In genomic region chr10:115012316-115012715, GRCm38 (mm10) we compare ENCODE assay signal across 16 mouse cellular contexts.
"Had no signal": no experiment of that assay in that cellular context is flagged by ENCODE, and none has a peak within 500 bp of the region (broad histone marks: within the 10 kb centered on the region; RNA-seq: fewer than 3 reads in every experiment).

No protein-coding gene starts in this region.

- H3K27ac ChIP-seq: limb, embryonic 12.5 days; liver, embryonic 13.5 days; lung, embryonic 15.5 days; macrophage; neural tube, embryonic 12.5 days; stomach, embryonic 15.5 days had no signal

- ATAC-seq: liver, postnatal 0 days had no signal

- H3K4me3 ChIP-seq: limb, embryonic 12.5 days; liver, embryonic 13.5 days; lung, embryonic 15.5 days; megakaryocyte, embryonic 14.5 days; neural tube, embryonic 12.5 days; stomach, embryonic 15.5 days had no signal

- DNase-seq: kidney, adult 2 months; kidney, postnatal 25 days; layer of hippocampus, adult 9-11 months; liver; liver, embryonic 13.5 days; liver, postnatal 0 days; lung, postnatal 14 days; right cerebral cortex, postnatal 14 days; thymus, postnatal 36 days had no signal

- H3K27me3 ChIP-seq: limb, embryonic 12.5 days; liver, embryonic 13.5 days; lung, embryonic 15.5 days; megakaryocyte, embryonic 14.5 days; neural tube, embryonic 12.5 days; stomach, embryonic 15.5 days had no signal

- H3K9me3 ChIP-seq: limb, embryonic 12.5 days; lung, embryonic 15.5 days; neural tube, embryonic 12.5 days; stomach, embryonic 15.5 days had no signal

- H3K4me1 ChIP-seq: liver, embryonic 13.5 days; lung, embryonic 15.5 days; megakaryocyte, embryonic 14.5 days; neural tube, embryonic 12.5 days; stomach, embryonic 15.5 days had no signal

- H3K4me2 ChIP-seq: limb, embryonic 12.5 days; liver, embryonic 13.5 days; lung, embryonic 15.5 days; midbrain, embryonic 11.5 days; neural tube, embryonic 12.5 days; stomach, embryonic 15.5 days had no signal

- H3K36me3 ChIP-seq: limb, embryonic 12.5 days; liver, embryonic 13.5 days; lung, embryonic 15.5 days; neural tube, embryonic 12.5 days; stomach, embryonic 15.5 days had no signal

- H3K9ac ChIP-seq: limb, embryonic 12.5 days; liver, embryonic 13.5 days; liver, postnatal 0 days; lung, embryonic 15.5 days; neural tube, embryonic 12.5 days; stomach, embryonic 15.5 days had no signal
